Mouse (Mus musculus) brain, embryonic 14.5 days (tissue): Measurements from ENCODE around the gene Rep15. TPM values are rescaled to one million over a fixed set of nuclear protein-coding genes. Genes with fewer than 3 reads are reported as not detected.

Source experiments
- DNase-seq: peaks from one replicate; pipeline ENCODE4 v3.0.0-alpha.2; 2011; ENCODE audit warnings: low read depth
- CTCF ChIP-seq: fragments of 200-500 bp; IDR thresholded peaks from 2 replicates; pipeline ENCODE4 v1.5.1; 2012; ENCODE audit warnings: inconsistent platforms, mild to moderate bottlenecking, moderate library complexity, borderline replicate concordance; ENCODE audit not compliant: insufficient read depth, insufficient read length; ENCODE audit errors: extremely low read depth
- POLR2A ChIP-seq: fragments of 200-500 bp; IDR thresholded peaks from 2 replicates; pipeline ENCODE4 v1.6.1; 2012; ENCODE audit warnings: mild to moderate bottlenecking, inconsistent platforms, borderline replicate concordance; ENCODE audit not compliant: poor library complexity, insufficient read depth, insufficient read length, severe bottlenecking; ENCODE audit errors: extremely low read depth
- polyA plus RNA-seq: library from polyadenylated mRNA; depleted of rRNA; stranded (reverse); fragments of >200 nt; gene quantifications from 2 replicates; pipeline ENCODE4 v1.2.3, GENCODE M21; 2012; rRNA removed

Rep15 gene
- polyA plus RNA-seq: 0.58 and 0.66 TPM in 2 replicates

DNA sequence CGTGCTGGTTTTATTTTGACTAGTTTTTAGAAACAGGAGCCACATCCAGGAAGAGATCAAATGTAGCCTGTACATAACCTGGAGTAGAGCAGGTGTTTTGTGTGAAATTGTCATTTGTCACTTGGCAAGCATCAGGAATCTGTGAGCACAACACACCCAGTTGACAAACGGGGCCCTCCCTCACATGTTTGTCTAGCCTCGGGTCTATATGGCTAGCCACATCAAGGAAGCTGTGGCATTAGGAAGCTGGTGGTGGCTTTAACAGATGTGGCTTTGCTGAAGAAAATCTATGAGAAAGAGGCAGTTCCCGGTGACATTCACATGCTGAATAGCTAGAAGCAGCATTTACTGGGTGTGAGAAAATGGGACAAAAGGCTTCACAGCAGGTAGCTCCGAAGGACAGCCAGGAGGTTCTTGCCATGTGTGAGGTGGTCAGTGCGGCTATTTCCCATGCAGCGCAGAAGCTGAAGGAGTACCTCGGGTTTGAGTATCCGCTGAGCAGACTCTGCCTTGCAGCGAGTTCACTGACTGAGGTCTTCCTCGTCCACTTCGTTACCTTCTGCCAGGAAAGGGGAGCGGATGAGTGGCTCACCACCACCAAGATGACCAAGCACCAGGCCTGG lies at the start of gene Rep15:
Rep15 (plus strand) TSS at position 282 of the 623 bp plus-strand sequence.
- TF ChIP-seq POLR2A (no peak), CTCF (no peak)
- peak; percentile 2 for DNase-seq

DNA sequence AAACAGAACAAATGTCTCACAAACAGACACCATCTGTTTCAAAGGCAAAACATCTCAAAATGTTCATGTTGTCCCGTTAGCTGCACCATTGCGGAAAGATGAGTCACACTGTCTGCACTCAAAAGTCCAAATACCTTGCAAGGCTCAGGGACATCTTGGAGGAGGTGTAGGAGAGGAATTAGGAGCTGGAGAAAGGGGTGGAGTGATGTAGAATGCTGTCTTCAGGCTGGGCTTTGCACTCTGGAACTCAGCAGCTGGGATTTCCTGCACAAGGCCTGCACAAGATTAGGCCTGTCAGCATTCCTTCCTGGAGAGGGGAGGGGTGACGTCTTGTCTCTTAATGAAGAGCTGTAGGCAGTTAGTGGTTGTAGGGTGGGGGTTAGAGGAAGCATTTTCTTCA lies 47.8 kb upstream of the Rep15 start:
- no peak for TF ChIP-seq POLR2A
- no peak for TF ChIP-seq CTCF
- DNase-seq: no peak

DNA sequence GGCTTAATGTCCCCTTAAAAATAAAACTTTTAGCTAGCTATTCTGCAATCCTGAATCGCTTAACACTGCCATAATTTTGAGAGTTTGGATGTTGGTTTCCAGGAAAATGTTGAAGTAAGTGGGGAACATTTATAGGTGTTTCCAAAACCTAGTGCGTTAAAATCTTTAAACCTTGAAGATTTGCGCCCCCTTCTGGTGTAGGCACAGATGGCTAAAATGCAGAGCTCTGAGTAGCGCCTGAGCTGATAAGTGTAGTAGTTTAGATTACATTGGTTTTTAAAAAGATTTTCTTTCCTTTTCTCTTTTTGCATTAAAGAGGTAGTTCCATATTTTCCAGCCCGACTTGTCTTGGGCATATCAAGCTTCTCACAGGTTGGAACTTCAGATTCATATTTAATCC lies 38.1 kb upstream of the Rep15 start:
- TF ChIP-seq CTCF (peak; percentile 69; the same call in 1 of the 2 replicates), POLR2A (no peak)
- peak; percentile 71 for DNase-seq

DNA sequence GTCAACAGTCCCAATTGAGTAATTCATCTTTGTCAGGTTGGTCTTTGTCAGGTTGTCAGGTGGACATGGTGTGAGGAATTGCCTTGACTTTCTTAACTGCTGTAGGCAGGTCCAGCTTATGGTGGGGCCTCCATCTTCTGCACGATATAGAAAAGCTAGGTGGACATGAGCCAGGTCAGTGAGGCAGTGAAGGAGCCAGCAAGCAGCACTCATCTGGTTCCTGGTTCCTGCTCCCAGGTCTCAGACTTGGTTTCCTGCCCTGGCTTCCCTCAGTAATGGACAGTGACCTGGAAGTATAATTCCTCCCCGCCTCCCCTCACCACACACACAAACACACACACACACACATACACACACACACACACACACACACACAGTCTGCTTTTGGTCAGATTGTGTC lies 37.0 kb upstream of the Rep15 start:
- no peak for DNase-seq
- no peak for TF ChIP-seq POLR2A
- TF ChIP-seq CTCF: no peak

GRCm38 (mm10) chr6:146995878-146996277 lies 36.5 kb upstream of the Rep15 start:
- no peak for TF ChIP-seq CTCF
- TF ChIP-seq POLR2A: no peak
- DNase-seq: no peak

- TF ChIP-seq POLR2A: no peak
- TF ChIP-seq CTCF: no peak
- no peak for DNase-seq
Measured at GRCm38 (mm10) chr6:146997006-146997405, 35.4 kb upstream of the Rep15 start.

DNA sequence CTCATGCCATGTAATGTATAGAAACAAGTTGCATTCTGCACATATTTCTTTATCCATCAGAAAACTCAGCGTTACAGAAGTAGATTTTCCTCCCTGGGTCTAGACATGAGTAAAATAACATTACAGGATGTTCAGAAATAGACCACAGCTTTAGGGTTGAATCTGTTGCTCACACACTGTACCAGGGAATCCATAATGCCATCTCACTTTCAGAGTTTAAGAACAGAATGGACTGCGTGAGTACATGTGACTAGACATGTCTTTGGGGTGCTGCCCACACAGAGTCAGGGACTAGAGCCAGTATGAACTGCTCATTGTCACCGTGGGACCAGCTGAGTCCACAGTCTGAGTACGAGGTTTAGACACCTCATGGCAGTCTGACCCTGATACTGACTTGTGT lies 33.7 kb upstream of the Rep15 start:
- DNase-seq: no peak
- TF ChIP-seq CTCF (no peak), POLR2A (no peak)

- DNase-seq: no peak
- no peak for TF ChIP-seq POLR2A
- no peak for TF ChIP-seq CTCF
Measured at GRCm38 (mm10) chr6:146999302-146999701, 33.1 kb upstream of the Rep15 start.

- TF ChIP-seq POLR2A (no peak), CTCF (no peak)
- no peak for DNase-seq
Measured at GRCm38 (mm10) chr6:146999755-147000154, 32.6 kb upstream of the Rep15 start.

- DNase-seq: peak; percentile 49
- TF ChIP-seq POLR2A: no peak
- peak; percentile 75; the same call in 1 of the 2 replicates for TF ChIP-seq CTCF
Measured at GRCm38 (mm10) chr6:147008148-147008547, 24.2 kb upstream of the Rep15 start.

DNA sequence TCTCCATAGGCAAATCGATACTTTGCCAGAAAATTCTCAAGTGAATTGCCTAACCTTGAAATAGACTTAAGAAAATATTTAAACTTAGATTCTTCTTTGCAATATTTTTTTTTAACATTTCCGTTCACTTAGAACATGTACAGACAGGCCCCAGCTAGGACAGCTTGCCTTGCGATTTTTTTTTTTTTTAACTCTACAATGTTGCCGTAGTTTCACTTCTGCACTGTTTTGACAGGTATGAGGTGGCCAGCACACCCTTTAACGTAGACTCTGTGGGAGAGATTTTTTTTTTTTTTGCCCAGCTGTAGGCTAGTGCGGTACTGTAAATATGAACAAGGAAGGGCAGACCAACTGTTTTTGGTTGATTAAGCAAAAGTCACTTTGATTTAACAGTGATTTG lies 22.0 kb upstream of the Rep15 start:
- no peak for DNase-seq
- TF ChIP-seq POLR2A (no peak), CTCF (no peak)

DNA sequence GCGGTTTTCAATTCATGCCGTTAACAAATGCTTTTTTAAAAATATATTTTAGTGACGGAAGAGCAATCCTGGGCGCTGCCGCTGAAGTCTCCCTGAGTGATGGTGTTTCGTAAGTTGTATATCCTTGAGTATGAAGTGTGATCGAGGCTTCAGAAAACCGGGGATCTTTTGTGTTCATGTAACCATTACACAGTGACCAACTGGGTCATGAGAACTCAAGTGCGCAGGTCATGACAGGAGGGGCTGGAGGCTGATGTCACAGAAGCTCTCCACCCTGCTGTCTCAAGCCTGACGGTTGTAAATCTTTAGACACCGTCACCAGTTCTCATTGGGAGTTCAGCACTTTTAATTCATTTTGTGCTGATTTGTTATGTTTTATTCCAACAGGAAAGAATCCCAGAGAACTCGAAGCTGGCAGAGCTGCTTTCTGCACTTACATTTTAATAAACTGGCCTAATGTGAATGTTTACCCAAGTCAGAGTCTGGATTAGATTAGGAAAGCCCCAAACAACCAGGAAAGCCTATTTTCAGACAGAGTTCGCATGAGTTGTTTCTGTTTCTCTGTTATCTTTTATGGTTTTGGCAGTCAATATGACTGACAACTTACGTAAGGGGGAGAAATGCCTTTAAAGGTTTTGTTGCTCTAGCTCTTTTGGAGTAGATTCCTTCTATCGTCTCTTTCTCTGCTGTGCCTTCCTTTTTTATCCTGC lies 21.4 kb upstream of the Rep15 start:
- TF ChIP-seq CTCF (no peak), POLR2A (no peak)
- no peak for DNase-seq

- TF ChIP-seq CTCF (no peak), POLR2A (no peak)
- no peak for DNase-seq
Measured at GRCm38 (mm10) chr6:147011555-147011954, 20.8 kb upstream of the Rep15 start.
